Mouse (Mus musculus) liver, embryonic 15.5 days (tissue): ENCODE data around the gene Hdlbp. TPM values are rescaled to one million over a fixed set of nuclear protein-coding genes. Genes with fewer than 3 reads are reported as not detected.
A peak's percentile ranks its signal among the peaks of the same experiment; 100 is the strongest.
"Not testable (repeated sequence)": the region's sequence is repeated elsewhere in the genome, so short reads cannot be mapped to it uniquely, and the experiment has no call there.

Experiments used
- ATAC-seq: fragments of 200-750 bp; cut with Nextera tagmentation; 2 replicates; pipeline ENCODE4 v1.8.0; 2017; ENCODE audit warnings: moderate number of reproducible peaks, mild to moderate bottlenecking, moderate library complexity; ENCODE audit not compliant: insufficient read depth
- H3K27ac ChIP-seq: fragments of 300-500 bp; sonication (generic); replicated peaks from 2 replicates; pipeline ENCODE4 v1.5.1; 2015; ENCODE audit warnings: mild to moderate bottlenecking, inconsistent platforms
- H3K27me3 ChIP-seq: fragments of 300-500 bp; sonication (generic); 2 replicates; pipeline ENCODE4 v1.6.1; 2015; ENCODE audit warnings: mild to moderate bottlenecking, inconsistent platforms
- H3K36me3 ChIP-seq: fragments of 300-500 bp; sonication (generic); replicated peaks from 2 replicates; pipeline ENCODE4 v1.6.1; 2015; ENCODE audit warnings: moderate library complexity, mild to moderate bottlenecking, inconsistent platforms
- H3K4me1 ChIP-seq: fragments of 300-500 bp; sonication (generic); replicated peaks from 2 replicates; pipeline ENCODE4 v1.6.1; 2015; ENCODE audit warnings: inconsistent platforms
- H3K4me2 ChIP-seq: fragments of 300-500 bp; sonication (generic); 2 replicates; pipeline ENCODE4 v1.6.1; 2015; ENCODE audit warnings: moderate library complexity, mild to moderate bottlenecking, inconsistent platforms
- H3K4me3 ChIP-seq: fragments of 300-500 bp; sonication (generic); replicated peaks from 2 replicates; pipeline ENCODE4 v1.5.1; 2015; ENCODE audit warnings: mild to moderate bottlenecking, inconsistent platforms
- H3K9ac ChIP-seq: fragments of 300-500 bp; sonication (generic); 2 replicates; pipeline ENCODE4 v1.6.1; 2015; ENCODE audit warnings: moderate library complexity, mild to moderate bottlenecking, inconsistent platforms
- H3K9me3 ChIP-seq: fragments of 300-500 bp; sonication (generic); replicated peaks from 2 replicates; pipeline ENCODE4 v1.6.1; 2016; ENCODE audit warnings: inconsistent platforms
- WGBS: fragments of 180-500 bp; shearing (Covaris S2); methylation state at CpG from one replicate; pipeline ENCODE4 v1.1.7; 2015; ENCODE audit warnings: mixed read lengths; ENCODE audit not compliant: insufficient replicate concordance; 5-methylcytosine and 5-hydroxymethylcytosine counted together
- polyA plus RNA-seq: library from polyadenylated mRNA; unstranded; fragments of >200 nt; fragmentation: Nextera tagmentation; extraction: Ambion mirVana; gene quantifications from 2 replicates; pipeline ENCODE4 v1.2.1, GENCODE M21; 2015

Hdlbp gene
- 69.2 and 73.6 TPM in 2 replicates for polyA plus RNA-seq

GRCm38 (mm10) chr1:93478586-93479475 is at the start of gene Hdlbp:
Gene Hdlbp, minus strand, starts transcription at chr1:93478815.
- Histone ChIP-seq H3K27me3 (no peaks in the 10 kb centered on the region), H3K9me3 (no peaks in the 10 kb centered on the region), H3K4me3 (peak within 1 kb of the TSS; percentile 88), H3K36me3 (0 out of 2 replicates have a peak, but pooled peaks cover 2% of the 10 kb centered on the region), H3K9ac (peak within 1 kb of the TSS; percentile 87), H3K4me2 (peak within 1 kb of the TSS; percentile 82), H3K4me1 (peaks cover 42% of the 10 kb centered on the region), H3K27ac (peak within 1 kb of the TSS; percentile 95)
- ATAC-seq: peak; percentile 91
- WGBS: under 1% methylated on average over 74 of the region's 74 CpGs

GRCm38 (mm10) chr1:93522325-93522724 is 43.7 kb upstream of the Hdlbp start:
- Histone ChIP-seq H3K9me3 (no peaks in the 10 kb centered on the region), H3K36me3 (no peaks in the 10 kb centered on the region), H3K4me3 (no peak overlapping the region), H3K4me1 (no peaks in the 10 kb centered on the region), H3K4me2 (no peak overlapping the region), H3K9ac (no peak overlapping the region), H3K27ac (no peak overlapping the region), H3K27me3 (no peaks in the 10 kb centered on the region)
- ATAC-seq: no peak
- 74% methylated on average over 1 of the region's 1 CpGs for WGBS

- no peaks in the 10 kb centered on the region for H3K36me3 ChIP-seq
- no peak overlapping the region for H3K4me2 ChIP-seq
- no peaks in the 10 kb centered on the region for H3K4me1 ChIP-seq
- H3K27me3 ChIP-seq: no peaks in the 10 kb centered on the region
- H3K9me3 ChIP-seq: no peaks in the 10 kb centered on the region
- WGBS: 63% methylated on average over 2 of the region's 2 CpGs
- H3K4me3 ChIP-seq: no peak overlapping the region
- no peak overlapping the region for H3K27ac ChIP-seq
- no peak overlapping the region for H3K9ac ChIP-seq
- peak; percentile 25; the same call in 1 of the 2 replicates for ATAC-seq
These were observed 42.9 kb upstream of the Hdlbp start for GRCm38 (mm10) chr1:93521491-93521890.

GRCm38 (mm10) chr1:93513221-93513620 is 34.6 kb upstream of the Hdlbp start:
- no peak overlapping the region for H3K27ac ChIP-seq
- WGBS: 76% methylated on average over 14 of the region's 14 CpGs
- H3K36me3 ChIP-seq: peaks cover 17% of the 10 kb centered on the region
- no peak for ATAC-seq
- H3K4me1 ChIP-seq: peaks cover 34% of the 10 kb centered on the region
- H3K27me3 ChIP-seq: peaks cover 8% of the 10 kb centered on the region; the same call in 1 of the 2 replicates
- no peak overlapping the region for H3K4me3 ChIP-seq
- H3K9me3 ChIP-seq: no peaks in the 10 kb centered on the region
- no peak overlapping the region; the same call in 1 of the 2 replicates for H3K4me2 ChIP-seq
- no peak overlapping the region for H3K9ac ChIP-seq

GRCm38 (mm10) chr1:93512351-93512690 is 33.7 kb upstream of the Hdlbp start:
- peak; percentile 11 for ATAC-seq
- H3K27me3 ChIP-seq: peaks cover 8% of the 10 kb centered on the region; the same call in 1 of the 2 replicates
- H3K4me1 ChIP-seq: peaks cover 34% of the 10 kb centered on the region
- peak overlapping the region; percentile 71 for H3K9ac ChIP-seq
- peaks cover 24% of the 10 kb centered on the region for H3K36me3 ChIP-seq
- H3K4me3 ChIP-seq: peak overlapping the region; percentile 68
- peak overlapping the region; percentile 55 for H3K27ac ChIP-seq
- peak overlapping the region; percentile 99 for H3K4me2 ChIP-seq
- 8% methylated on average over 15 of the region's 15 CpGs for WGBS
- no peaks in the 10 kb centered on the region for H3K9me3 ChIP-seq

GRCm38 (mm10) chr1:93511585-93512350 is 33.2 kb upstream of the Hdlbp start, which contains the start of gene Farp2:
Gene Farp2, plus strand, starts transcription at chr1:93512079.
- Histone ChIP-seq H3K4me3 (peak within 1 kb of the TSS; percentile 68), H3K4me1 (peaks cover 34% of the 10 kb centered on the region), H3K9ac (peak within 1 kb of the TSS; percentile 71), H3K36me3 (peaks cover 27% of the 10 kb centered on the region), H3K27me3 (peaks cover 8% of the 10 kb centered on the region; the same call in 1 of the 2 replicates), H3K4me2 (peak within 1 kb of the TSS; percentile 99), H3K27ac (peak within 1 kb of the TSS; percentile 86), H3K9me3 (no peaks in the 10 kb centered on the region)
- under 1% methylated on average over 66 of the region's 71 CpGs for WGBS
- ATAC-seq: peak; percentile 98

- 48% methylated on average over 1 of the region's 1 CpGs for WGBS
- not testable (repeated sequence) for ATAC-seq, H3K27ac ChIP-seq, H3K9ac ChIP-seq, H3K27me3 ChIP-seq, H3K4me3 ChIP-seq, H3K4me2 ChIP-seq, H3K9me3 ChIP-seq
- H3K36me3 ChIP-seq: peaks cover 53% of the 10 kb centered on the region
- peaks cover 32% of the 10 kb centered on the region for H3K4me1 ChIP-seq
These were observed 30.0 kb upstream of the Hdlbp start for GRCm38 (mm10) chr1:93508576-93508975.

GRCm38 (mm10) chr1:93506944-93507676 is 28.5 kb upstream of the Hdlbp start:
- Histone ChIP-seq H3K27me3 (no peaks in the 10 kb centered on the region), H3K4me1 (peaks cover 18% of the 10 kb centered on the region), H3K27ac (no peak overlapping the region), H3K9ac (no peak overlapping the region), H3K36me3 (peaks cover 64% of the 10 kb centered on the region), H3K4me2 (no peak overlapping the region), H3K4me3 (no peak overlapping the region), H3K9me3 (no peaks in the 10 kb centered on the region)
- WGBS: 56% methylated on average over 10 of the region's 10 CpGs
- ATAC-seq: no peak

- WGBS: 54% methylated on average over 3 of the region's 3 CpGs
- H3K4me1 ChIP-seq: no peaks in the 10 kb centered on the region
- ATAC-seq: no peak
These were observed 16.7 kb upstream of the Hdlbp start for GRCm38 (mm10) chr1:93495312-93495711.

GRCm38 (mm10) chr1:93486302-93486701 is 7.7 kb upstream of the Hdlbp start:
- not testable (repeated sequence) for H3K4me3 ChIP-seq, H3K9me3 ChIP-seq, ATAC-seq, H3K36me3 ChIP-seq, H3K4me2 ChIP-seq, H3K27ac ChIP-seq, H3K9ac ChIP-seq, H3K27me3 ChIP-seq
- 59% methylated on average over 3 of the region's 3 CpGs for WGBS
- H3K4me1 ChIP-seq: peaks cover 16% of the 10 kb centered on the region

More at GRCm38 (mm10) chr1:93495312-93495711, 16.7 kb upstream of the Hdlbp start:
- Histone ChIP-seq H3K9ac (no peak overlapping the region), H3K4me2 (no peak overlapping the region), H3K27me3 (no peaks in the 10 kb centered on the region), H3K27ac (no peak overlapping the region), H3K4me3 (no peak overlapping the region), H3K9me3 (no peaks in the 10 kb centered on the region), H3K36me3 (peaks cover 55% of the 10 kb centered on the region)
